Comparison of ENCODE assay signal across 10 mouse cellular contexts in the genomic region with DNA sequence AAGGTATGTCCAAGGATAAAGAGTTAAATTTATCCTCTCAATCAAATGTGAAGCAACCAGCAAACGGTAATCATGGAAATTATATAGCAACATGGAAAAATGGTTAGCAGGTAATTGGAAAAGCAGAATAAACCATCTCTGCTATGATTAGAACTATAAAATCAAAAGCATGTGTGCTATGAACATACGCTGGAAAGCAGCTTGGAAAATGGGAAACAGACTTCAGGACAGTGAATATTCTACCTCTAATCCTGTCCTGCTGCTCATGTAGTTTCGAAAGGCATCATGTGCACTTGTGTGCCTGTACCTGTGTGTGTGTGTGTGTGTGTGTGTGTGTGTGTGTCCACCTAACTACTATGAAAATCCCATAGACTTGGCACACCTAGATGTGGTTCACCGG.
"Had no signal": no experiment of that assay in that cellular context is flagged by ENCODE, and none has a peak within 500 bp of the region (broad histone marks: within the 10 kb centered on the region; RNA-seq: fewer than 3 reads in every experiment).

No protein-coding gene starts in this region.

- H3K4me2 ChIP-seq: midbrain, embryonic 12.5 days had no signal

- H3K4me3 ChIP-seq: left cerebral cortex, adult 2 months; midbrain, embryonic 12.5 days had no signal

- DNase-seq: kidney, adult 8-10 months; kidney, postnatal 25 days; right cerebral cortex, adult 18-20 months; right cerebral cortex, postnatal 25 days; thymus, adult 18-20 months; thymus, postnatal 14 days had no signal

- H3K4me1 ChIP-seq: midbrain, embryonic 12.5 days had no signal

- H3K27me3 ChIP-seq: midbrain, embryonic 12.5 days had no signal

- ATAC-seq: midbrain, embryonic 16.5 days had no signal

- H3K9ac ChIP-seq: liver, embryonic 14.5 days; midbrain, embryonic 12.5 days had no signal

- H3K9me3 ChIP-seq: midbrain, embryonic 12.5 days had no signal

- H3K27ac ChIP-seq: left cerebral cortex, adult 2 months; liver, embryonic 14.5 days; midbrain, embryonic 12.5 days had no signal
